Mouse (Mus musculus): Measurements from ENCODE around the gene Nphp4.
"Not testable (repeated sequence)": the region's sequence is repeated elsewhere in the genome, so short reads cannot be mapped to it uniquely, and the experiment has no call there.

Nphp4 gene

GRCm38 (mm10) chr4:152554421-152554820, 77.9 kb downstream of the Nphp4 start:
- DNase-seq (ENCODE audit: low spot score in 2 of 2) = no peak

GRCm38 (mm10) chr4:152555806-152556205, 79.3 kb downstream of the Nphp4 start:
- DNase-seq (ENCODE audit: low spot score in 2 of 2) = not testable (repeated sequence)

GRCm38 (mm10) chr4:152558246-152558645, 81.7 kb downstream of the Nphp4 start:
- peak in 1 of 2 experiments; percentile 12 for DNase-seq (ENCODE audit: low spot score in 2 of 2)

GRCm38 (mm10) chr4:152568006-152568405, 91.5 kb downstream of the Nphp4 start:
- no peak for DNase-seq (ENCODE audit: low spot score in 2 of 2)

GRCm38 (mm10) chr4:152568662-152569395, 92.3 kb downstream of the Nphp4 start:
- no peak for DNase-seq (ENCODE audit: low spot score in 2 of 2)

GRCm38 (mm10) chr4:152574266-152574665, 97.8 kb downstream of the Nphp4 start:
- no peak for DNase-seq (ENCODE audit: low spot score in 2 of 2)

- DNase-seq (ENCODE audit: low spot score in 2 of 2) = no peak
Observed at GRCm38 (mm10) chr4:152576826-152577225, 100.3 kb downstream of the Nphp4 start.

- DNase-seq (ENCODE audit: low spot score in 2 of 2) = no peak
Observed at GRCm38 (mm10) chr4:152579956-152580355, 103.5 kb downstream of the Nphp4 start.

- DNase-seq (ENCODE audit: low spot score in 2 of 2) = no peak
Observed at GRCm38 (mm10) chr4:152582206-152582605, 105.7 kb downstream of the Nphp4 start.

- DNase-seq (ENCODE audit: low spot score in 2 of 2) = no peak
Observed at GRCm38 (mm10) chr4:152583616-152584015, 107.1 kb downstream of the Nphp4 start.

GRCm38 (mm10) chr4:152585526-152585925, 109.0 kb downstream of the Nphp4 start:
- DNase-seq (ENCODE audit: low spot score in 2 of 2) = no peak

- no peak for DNase-seq (ENCODE audit: low spot score in 2 of 2)
Observed at GRCm38 (mm10) chr4:152586175-152586574, 109.7 kb downstream of the Nphp4 start.

- DNase-seq (ENCODE audit: low spot score in 2 of 2) = no peak
Observed at GRCm38 (mm10) chr4:152604285-152604684, 127.8 kb downstream of the Nphp4 start.

GRCm38 (mm10) chr4:152609196-152609595, 132.7 kb downstream of the Nphp4 start:
- no peak for DNase-seq (ENCODE audit: low spot score in 2 of 2)

GRCm38 (mm10) chr4:152610026-152610425, 133.5 kb downstream of the Nphp4 start:
- no peak for DNase-seq (ENCODE audit: low spot score in 2 of 2)

Measured in spleen, postnatal 36 days (tissue).